Mouse (Mus musculus): Measurements from ENCODE around the gene Ap4b1.

Gene Ap4b1

DNA sequence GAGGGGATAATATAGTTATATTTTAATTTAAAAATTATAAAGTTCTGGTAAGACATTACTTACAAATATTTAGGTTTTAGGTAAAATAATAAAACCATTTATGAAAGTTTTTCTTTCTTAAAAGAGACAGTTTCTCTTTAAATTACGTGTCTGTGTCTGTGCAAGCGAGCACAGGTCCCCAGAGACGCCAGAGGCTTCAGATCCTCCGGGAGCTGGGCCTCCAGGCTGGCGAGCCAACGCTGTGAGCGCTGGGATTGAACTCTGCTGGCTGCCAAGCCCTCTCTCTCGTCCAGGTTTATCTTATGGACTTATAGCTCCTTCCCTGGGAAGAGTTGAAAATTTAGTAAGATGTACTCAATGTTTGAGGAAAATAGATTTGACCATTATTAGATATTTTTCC is 44.5 kb downstream of the Ap4b1 start:
- no peak for DNase-seq (ENCODE audit: low spot score in 2 of 2)

DNA sequence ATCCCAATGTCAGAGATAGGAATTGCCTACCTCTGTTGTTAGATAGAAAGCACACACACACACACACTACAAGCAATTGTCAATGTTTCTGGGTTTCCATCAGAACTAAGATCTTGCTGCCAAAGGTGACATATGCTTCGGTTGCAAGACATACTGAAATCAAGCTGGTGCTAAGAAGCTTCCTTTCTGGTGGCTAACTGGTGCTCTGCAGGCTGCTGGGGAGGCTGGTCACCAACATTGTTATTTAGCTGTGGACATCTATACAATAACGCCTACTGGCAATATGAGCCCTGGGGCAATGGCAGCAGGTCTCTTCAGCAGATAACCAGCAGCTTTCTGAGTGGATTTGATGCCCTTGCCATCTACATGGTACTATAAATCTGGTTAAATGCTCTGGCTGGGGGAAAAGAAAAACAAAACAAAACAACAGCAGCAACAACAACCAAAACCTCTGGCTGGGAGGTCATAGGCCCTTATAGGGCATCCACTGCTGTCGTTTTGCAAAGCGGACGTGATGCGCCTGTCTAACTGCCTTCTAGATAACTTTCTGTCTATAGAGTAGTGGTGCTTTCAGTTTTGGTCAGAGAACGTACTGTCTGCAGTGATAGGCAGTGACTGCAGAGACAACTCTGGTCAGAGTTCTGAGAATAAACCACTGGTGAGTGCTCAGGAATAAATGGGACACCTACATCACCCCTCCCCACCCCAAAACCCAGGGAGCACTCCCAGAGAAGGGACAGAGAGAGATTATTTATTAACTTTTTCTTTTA is 47.9 kb downstream of the Ap4b1 start:
- DNase-seq (ENCODE audit: low spot score in 2 of 2) = no peak

DNA sequence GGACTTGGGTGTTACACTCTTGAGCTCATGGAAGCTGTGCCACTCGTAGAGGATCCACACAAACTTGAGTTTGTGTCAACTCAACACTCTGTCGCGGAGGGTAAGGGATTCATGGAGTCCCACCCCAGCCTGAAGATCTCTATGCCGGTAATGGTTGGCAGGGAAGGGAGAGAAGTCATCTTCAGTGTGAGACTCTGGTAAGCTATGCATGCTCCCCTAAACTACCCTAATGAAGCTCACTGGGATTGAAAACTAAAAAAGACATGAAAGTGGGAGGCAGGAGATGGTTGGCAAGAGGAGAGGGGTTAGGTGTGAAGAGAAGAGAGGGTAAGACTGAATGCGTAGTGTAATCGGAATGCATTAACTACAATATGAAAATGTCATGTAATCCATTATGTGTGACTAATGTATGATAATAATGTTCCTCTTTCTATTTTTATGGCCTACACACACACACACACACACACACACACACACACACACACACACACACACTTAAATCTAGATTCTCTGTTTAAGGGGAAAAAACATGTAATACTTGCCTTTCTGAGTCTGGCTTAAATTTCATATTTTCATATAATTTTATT is 48.8 kb downstream of the Ap4b1 start:
- no peak for DNase-seq (ENCODE audit: low spot score in 2 of 2)

DNA sequence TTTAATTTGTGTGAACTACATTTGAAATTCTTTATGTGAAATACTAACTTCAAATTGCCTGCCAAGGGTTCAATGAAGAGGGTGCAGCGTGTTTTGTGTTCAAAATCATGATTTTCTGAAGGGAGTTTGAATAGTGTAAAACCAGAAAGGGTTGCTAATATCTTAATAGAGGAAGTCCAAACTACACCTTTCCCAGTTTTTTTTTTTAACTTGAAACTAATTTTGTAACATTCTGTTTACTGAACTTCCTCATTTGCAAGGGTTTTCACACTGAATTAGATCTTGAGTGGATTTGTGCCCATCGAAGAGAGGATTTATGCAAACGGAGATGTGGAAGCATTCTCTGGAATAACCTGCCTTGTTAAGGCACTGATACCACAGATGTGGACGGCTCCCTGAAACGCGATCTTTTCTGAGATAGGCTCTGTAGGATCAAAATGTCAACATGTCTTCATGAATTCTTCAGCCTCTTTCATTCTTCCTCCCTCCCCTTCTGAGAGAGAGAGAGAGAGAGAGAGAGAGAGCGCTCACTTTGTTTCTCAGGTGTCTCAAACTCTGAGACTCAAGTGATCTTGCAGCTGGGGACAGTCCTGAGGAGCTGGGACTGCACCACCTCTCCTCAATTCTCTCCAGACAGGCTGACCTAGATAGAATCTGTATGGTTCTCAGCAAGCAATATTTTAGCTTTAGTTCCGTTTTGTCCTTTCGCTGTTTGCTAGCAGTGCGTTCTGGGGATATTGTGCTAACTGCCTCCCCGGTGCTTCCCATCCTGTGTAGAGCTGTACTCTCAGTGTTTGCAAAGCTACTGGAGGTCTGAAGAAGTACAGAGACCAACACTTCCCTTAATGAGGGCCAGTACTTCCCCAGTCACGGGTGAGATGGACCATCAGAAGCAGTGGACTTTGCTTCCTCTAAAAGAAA is 49.8 kb downstream of the Ap4b1 start, which contains the start of gene Ptpn22:
Gene Ptpn22, plus strand, starts transcription at position 915 of the 921 bp plus-strand sequence.
- no peak for DNase-seq (ENCODE audit: low spot score in 2 of 2)

DNA sequence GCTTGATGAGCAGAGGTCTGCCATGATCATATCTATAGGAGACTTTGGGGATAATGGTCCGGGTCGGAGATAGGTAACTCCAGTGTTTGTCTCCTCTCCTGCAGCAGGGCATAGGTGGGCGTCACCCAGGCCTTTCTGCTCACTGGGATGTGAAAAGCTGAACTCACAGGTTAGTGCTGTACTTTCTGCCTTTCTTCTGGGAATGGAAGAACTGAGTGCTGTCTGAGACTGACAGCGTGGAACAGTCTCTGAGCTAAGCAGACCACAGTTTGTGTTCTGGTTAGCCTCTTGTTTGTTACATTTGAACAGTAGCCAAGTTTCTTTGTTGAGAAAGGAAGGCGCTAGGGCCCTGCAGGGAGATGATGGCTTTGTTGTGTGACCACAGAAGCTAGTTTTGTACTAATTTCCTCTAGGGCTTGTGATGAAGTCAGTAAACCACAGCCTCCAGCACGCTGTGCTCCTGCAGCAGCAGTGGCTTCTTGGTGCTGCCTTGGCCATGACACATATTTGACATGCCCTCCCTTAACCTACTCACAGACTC is 50.6 kb downstream of the Ap4b1 start:
- no peak for DNase-seq (ENCODE audit: low spot score in 2 of 2)

DNA sequence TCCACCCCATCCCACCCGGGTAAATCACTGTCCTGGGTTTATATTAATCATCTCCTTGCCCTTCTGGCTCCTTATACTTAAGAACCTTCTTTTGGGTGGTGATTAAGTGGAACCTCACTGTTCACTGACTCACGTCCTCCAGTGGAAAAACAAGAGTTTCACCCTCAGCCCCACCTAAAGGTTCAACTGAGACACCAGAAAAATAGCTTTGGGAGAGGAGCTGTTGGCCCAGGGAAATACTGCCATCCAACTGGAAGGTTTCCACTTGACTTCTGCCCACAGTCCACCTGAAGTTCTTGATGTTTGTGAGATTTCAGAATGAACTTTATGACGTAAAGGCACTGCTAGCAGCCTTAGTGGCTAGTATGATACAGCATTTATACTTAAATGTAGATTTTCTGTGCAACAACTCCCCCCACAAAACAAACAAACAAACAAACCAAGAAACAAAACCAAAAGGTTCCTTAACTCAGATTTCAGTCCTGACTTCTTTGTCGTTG is 53.5 kb downstream of the Ap4b1 start:
- no peak for DNase-seq (ENCODE audit: low spot score in 2 of 2)

DNA sequence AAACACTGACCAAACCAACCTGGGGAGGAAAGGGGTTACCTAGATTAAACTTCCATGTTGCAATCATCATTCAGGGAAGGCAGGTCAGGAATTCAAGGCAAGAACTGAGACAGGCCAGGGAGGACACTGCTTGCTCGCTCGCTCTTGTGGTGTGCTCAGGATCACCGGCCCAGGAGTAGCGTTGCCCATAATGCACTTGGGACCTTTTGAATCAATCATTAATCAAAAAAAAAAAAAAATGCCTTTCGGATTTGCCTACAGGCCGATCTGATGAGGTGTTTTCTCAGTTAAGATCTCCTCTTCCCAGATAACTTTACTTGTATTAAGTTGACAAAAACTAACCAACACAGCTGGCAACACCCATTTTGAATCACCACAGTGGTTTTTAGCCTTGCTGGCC is 54.9 kb downstream of the Ap4b1 start:
- DNase-seq (ENCODE audit: low spot score in 2 of 2) = no peak

DNA sequence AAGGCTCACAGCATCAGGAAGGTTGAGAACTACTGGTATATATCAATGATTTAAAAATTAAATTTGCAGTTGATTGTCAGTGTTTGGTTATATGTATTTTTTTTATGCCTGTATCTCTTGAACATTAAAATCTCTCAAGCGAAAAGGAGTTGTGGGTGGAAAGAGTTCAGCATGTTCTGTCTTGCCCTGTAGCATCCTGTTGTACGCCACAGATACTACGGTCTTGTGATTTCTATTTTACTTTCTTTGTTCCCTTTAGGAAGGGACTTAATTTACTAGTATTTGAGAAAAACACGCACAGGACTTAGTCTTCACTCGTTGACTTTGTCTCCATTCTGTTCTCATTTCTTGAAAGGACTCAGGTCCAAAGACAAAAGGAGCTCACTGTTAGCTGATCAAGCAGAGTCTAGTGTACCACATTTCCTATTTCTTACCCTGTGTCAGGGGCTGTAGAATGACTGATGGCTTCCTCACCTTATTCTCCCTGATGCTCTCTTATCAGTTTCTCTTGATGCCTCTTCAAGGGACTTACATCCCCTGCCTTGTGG is 58.2 kb downstream of the Ap4b1 start:
- no peak for DNase-seq (ENCODE audit: low spot score in 2 of 2)

DNA sequence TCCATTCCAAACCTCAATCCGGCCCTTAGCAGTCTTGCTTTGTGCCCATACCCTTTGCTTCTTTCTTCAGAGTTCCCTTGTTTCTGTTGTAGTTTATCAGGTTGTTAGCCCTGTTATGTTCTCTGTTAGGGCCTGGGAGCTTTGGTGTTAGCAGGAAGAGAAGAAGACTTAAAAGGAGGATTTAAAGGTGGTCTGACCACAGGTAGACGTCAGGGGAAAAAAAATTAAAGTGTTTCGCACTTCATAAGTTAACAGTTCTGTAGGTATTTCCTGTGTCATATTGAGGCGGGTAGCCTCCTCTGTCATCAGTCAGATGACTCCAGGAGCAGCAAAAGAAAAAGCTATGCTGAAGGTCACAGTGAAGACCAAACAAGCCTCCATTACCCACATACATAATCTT is 58.7 kb downstream of the Ap4b1 start:
- DNase-seq (ENCODE audit: low spot score in 2 of 2) = no peak
